ENCODE assay signal across 17 mouse cellular contexts in genomic region chr8:48023206-48023605, GRCm38 (mm10). TPM values are rescaled to one million over a fixed set of nuclear protein-coding genes. Genes with fewer than 3 reads are reported as not detected.
DNase-seq lines count a peak whose midpoint lies in the region; ATAC-seq and TF ChIP-seq lines count a peak whose summit lies in the region.
"Had no signal": no experiment of that assay in that cellular context is flagged by ENCODE, and none has a peak within 500 bp of the region (broad histone marks: within the 10 kb centered on the region; RNA-seq: fewer than 3 reads in every experiment).

No protein-coding gene starts in this region.

- no peaks in the 10 kb centered on the region for H3K9me3 ChIP-seq in lung, embryonic 14.5 days (ENCODE audit: low read depth, low read length)
- no peaks in the 10 kb centered on the region for H3K9me3 ChIP-seq in ES-E14 (ENCODE audit: control insufficient read depth, insufficient read depth, low read depth, low read length)
- H3K9me3 ChIP-seq: embryonic facial prominence, embryonic 15.5 days; lung, embryonic 15.5 days; neural tube, embryonic 15.5 days; stomach, embryonic 15.5 days had no signal

- H3K4me3 ChIP-seq in gastrocnemius, adult 2 months, result no peak overlapping the region
- no peak overlapping the region for H3K4me3 ChIP-seq in lung, embryonic 14.5 days (ENCODE audit: low read depth, low read length)
- H3K4me3 ChIP-seq in ES-E14 (ENCODE audit: insufficient read depth in 1 of 2, low read depth in 1 of 2, low read length in 2 of 2, poor library complexity in 1 of 2, severe bottlenecking in 1 of 2), result peak overlapping the region in 1 of 2 experiments; percentile 36; a peak in 2 of 4 replicates
- H3K4me3 ChIP-seq in small intestine, adult 2 months (ENCODE audit: low read depth, low read length), result no peak overlapping the region
- H3K4me3 ChIP-seq: embryonic facial prominence, embryonic 15.5 days; lung, embryonic 15.5 days; neural tube, embryonic 15.5 days; stomach, embryonic 15.5 days had no signal

- no peaks in the 10 kb centered on the region for H3K27me3 ChIP-seq in lung, embryonic 14.5 days (ENCODE audit: insufficient read depth, low read length)
- no peaks in the 10 kb centered on the region for H3K27me3 ChIP-seq in small intestine, adult 2 months (ENCODE audit: control insufficient read depth, insufficient read depth, low read length)
- H3K27me3 ChIP-seq: embryonic facial prominence, embryonic 15.5 days; lung, embryonic 15.5 days; neural tube, embryonic 15.5 days; stomach, embryonic 15.5 days had no signal

- no peak overlapping the region for H3K4me2 ChIP-seq in lung, embryonic 14.5 days
- H3K4me2 ChIP-seq: embryonic facial prominence, embryonic 15.5 days; lung, embryonic 15.5 days; neural tube, embryonic 15.5 days; stomach, embryonic 15.5 days had no signal

- H3K27ac ChIP-seq in gastrocnemius, adult 2 months, result no peak overlapping the region
- no peak overlapping the region for H3K27ac ChIP-seq in lung, embryonic 14.5 days (ENCODE audit: low read depth)
- H3K27ac ChIP-seq in ES-E14 (ENCODE audit: insufficient read depth, low read depth, low read length, poor library complexity, severe bottlenecking), result no peak overlapping the region
- no peak overlapping the region for H3K27ac ChIP-seq in small intestine, adult 2 months (ENCODE audit: insufficient read depth, low read depth, low read length)
- H3K27ac ChIP-seq: embryonic facial prominence, embryonic 15.5 days; lung, embryonic 15.5 days; neural tube, embryonic 15.5 days; stomach, embryonic 15.5 days had no signal

- H3K9ac ChIP-seq in lung, embryonic 14.5 days, result no peak overlapping the region
- H3K9ac ChIP-seq in ES-E14 (ENCODE audit: insufficient read depth, low read depth, low read length, poor library complexity, severe bottlenecking), result no peak overlapping the region
- H3K9ac ChIP-seq: embryonic facial prominence, embryonic 15.5 days; lung, embryonic 15.5 days; neural tube, embryonic 15.5 days; stomach, embryonic 15.5 days had no signal

- no peaks in the 10 kb centered on the region for H3K4me1 ChIP-seq in lung, embryonic 14.5 days (ENCODE audit: insufficient read depth)
- no peaks in the 10 kb centered on the region for H3K4me1 ChIP-seq in ES-E14 (ENCODE audit: control insufficient read depth in 2 of 2, insufficient read depth in 2 of 2, low read length in 2 of 2, poor library complexity in 1 of 2)
- H3K4me1 ChIP-seq in small intestine, adult 2 months (ENCODE audit: control insufficient read depth, insufficient read depth, insufficient read length, low read length), result no peaks in the 10 kb centered on the region
- H3K4me1 ChIP-seq: embryonic facial prominence, embryonic 15.5 days; lung, embryonic 15.5 days; neural tube, embryonic 15.5 days; stomach, embryonic 15.5 days had no signal

- no peak for ATAC-seq in lung, embryonic 14.5 days (ENCODE audit: insufficient read depth)
- ATAC-seq: activated CD4-positive, CD25-positive, alpha-beta regulatory T cell, adult 4 months; forebrain, embryonic 16.5 days had no signal

- in situ Hi-C loops in ES-E14 (cut with MboI; ENCODE audit: low sequenced_read_pairs in 2 of 2, unreplicated experiment in 2 of 2), result no loop called here

- peak; percentile 21; the same call in 1 of the 2 replicates for TF ChIP-seq CTCF in gastrocnemius, adult 2 months (IDR thresholded peaks at IDR 0.05)
- TF ChIP-seq CTCF in lung, embryonic 14.5 days (IDR thresholded peaks at IDR 0.05; ENCODE audit: low read depth), result 0 out of 2 replicates have a peak, but pooled peaks have one; percentile 10
- 0 out of 2 replicates have a peak, but pooled peaks have one; percentile 13 for TF ChIP-seq CTCF in small intestine, adult 2 months (IDR thresholded peaks at IDR 0.05; ENCODE audit: extremely low read depth, insufficient read length, insufficient replicate concordance, low read depth, low read length)

- DNase-seq in gastrocnemius, adult 2 months, result no peak
- no peak for DNase-seq in gastrocnemius, postnatal 36 days
- DNase-seq in lung, embryonic 14.5 days, result peak; percentile 14
- DNase-seq in lung, postnatal 36 days, result no peak
- peak; percentile 65 for DNase-seq in ES-E14 (ENCODE audit: low read depth, low spot score)
- no peak for DNase-seq in urinary bladder, postnatal 10 days (ENCODE audit: low spot score)
- no peak for DNase-seq in urinary bladder, postnatal 4 days (ENCODE audit: low spot score in 2 of 2)
- DNase-seq: cerebellum, postnatal 36 days; heart, postnatal 10 days; right cerebral cortex, postnatal 14 days had no signal

- 68% methylated on average over 8 of the region's 8 CpGs for WGBS in lung, embryonic 14.5 days
- WGBS in small intestine, adult 2 months, result 76% methylated on average over 8 of the region's 8 CpGs

- H3K36me3 ChIP-seq in lung, embryonic 14.5 days (ENCODE audit: insufficient read depth), result no peaks in the 10 kb centered on the region
- H3K36me3 ChIP-seq in ES-E14 (ENCODE audit: control insufficient read depth, insufficient read depth, low read length, poor library complexity, severe bottlenecking), result no peaks in the 10 kb centered on the region
- no peaks in the 10 kb centered on the region for H3K36me3 ChIP-seq in small intestine, adult 2 months (ENCODE audit: control insufficient read depth, insufficient read depth, low read length)
- H3K36me3 ChIP-seq: embryonic facial prominence, embryonic 15.5 days; lung, embryonic 15.5 days; neural tube, embryonic 15.5 days; stomach, embryonic 15.5 days had no signal

- intact Hi-C loops in gastrocnemius, adult 2 months (cut with DNase I), result no loop called here
- intact Hi-C loops in gastrocnemius, postnatal 36 days (cut with DNase I), result no loop called here

- no peak for TF ChIP-seq POLR2A in small intestine, adult 2 months (IDR thresholded peaks at IDR 0.05; ENCODE audit: low read depth, low read length)

TF ChIP-seq in ES-E14, 5 proteins besides CTCF, POLR2A, EP300 and RAD21:
- TF ChIP-seq HCFC1 (IDR thresholded peaks at IDR 0.05; ENCODE audit: borderline replicate concordance, insufficient read depth, low read length) (no peak), ZNF384 (IDR thresholded peaks at IDR 0.05; ENCODE audit: low read depth, low read length) (no peak)

RNA-seq across cellular contexts. Expression of gene Wwc2, which starts 32.5 kb away (rescaled TPM):
- 1 to 10 TPM; 5.0 to 8.3 TPM for total RNA-seq in gastrocnemius, adult 2 months (2021)
- total RNA-seq in gastrocnemius, postnatal 36 days (2021), result 1 to 10 TPM; 5.6 to 6.4 TPM
- 16.6 and 17.1 TPM in 2 replicates for polyA plus RNA-seq in lung, embryonic 14.5 days (2014; fragmentation: Nextera tagmentation; extraction: Ambion mirVana)
- 13.3 and 19.6 TPM in 2 replicates for total RNA-seq in ES-E14 (2012; rRNA removed)
- 1.4 and 1.9 TPM in 2 replicates for polyA plus RNA-seq in small intestine, adult 2 months (2012; rRNA removed)

Comparison
In these comparisons a context has a peak if more than half of its experiments do, and no peak if none do; other contexts are left out.
1. DNase-seq: peak in lung, embryonic 14.5 days (single experiment) and ES-E14 (single experiment); none in gastrocnemius, adult 2 months (single experiment), gastrocnemius, postnatal 36 days (0 of 2), lung, postnatal 36 days (single experiment), urinary bladder, postnatal 10 days (single experiment) and urinary bladder, postnatal 4 days (0 of 2).
2. Peak in every context shown above with its lines, with median percentiles within 50 percentile points of each other: CTCF ChIP-seq.